Mouse (Mus musculus) erythroid progenitor cell, adult 5-6 weeks (primary cell): ENCODE results near the gene Ucp2. TPM values are rescaled to one million over a fixed set of nuclear protein-coding genes. Genes with fewer than 3 reads are reported as not detected.

ENCODE experiments used
- ATAC-seq: replicated peaks from 2 replicates; pipeline ENCODE4 v1.8.0; 2016; ENCODE audit warnings: moderate number of reproducible peaks, mild to moderate bottlenecking, moderate TSS enrichment, inconsistent platforms; ENCODE audit not compliant: poor library complexity, low FRiP score, severe bottlenecking
- total RNA-seq, 2 experiments: library from RNA; stranded (forward) in 1 of 2; stranded (reverse) in 1 of 2; fragments of 150-400 nt in 1 of 2; fragments of 186-747, 209-891 nt in 1 of 2; gene quantifications; 2 replicates each; pipeline versions ENCODE4 v1.2.3 to v1.2.4; 2015 to 2017; ENCODE audit warnings: low replicate concordance in 2 of 2

Ucp2 gene
- total RNA-seq (2015; ENCODE audit: low replicate concordance) (753 and 755 TPM in 2 replicates), total RNA-seq (2017; ENCODE audit: low replicate concordance) (595 and 716 TPM in 2 replicates)

DNA sequence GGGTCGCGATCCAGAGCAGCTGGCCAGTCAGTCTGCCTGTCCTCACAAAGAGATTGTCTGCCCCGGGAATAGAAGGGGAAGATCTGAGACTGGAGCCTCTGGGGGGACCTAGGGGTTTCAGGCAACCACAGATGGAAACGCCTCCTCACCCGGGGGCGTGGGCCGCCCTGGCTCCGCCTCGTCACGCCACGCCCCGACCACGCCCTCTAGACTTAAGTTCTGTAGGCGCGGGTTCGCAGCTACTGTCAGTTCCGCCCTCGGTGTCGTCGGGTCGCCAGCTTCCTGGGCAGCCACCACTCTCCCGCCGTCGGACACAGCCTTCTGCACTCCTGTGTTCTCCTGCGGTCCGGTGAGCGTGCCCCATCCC is at the start of gene Ucp2:
Gene Ucp2, plus strand, starts transcription at position 221 of the 367 bp plus-strand sequence.
- peak; percentile 77 for ATAC-seq

DNA sequence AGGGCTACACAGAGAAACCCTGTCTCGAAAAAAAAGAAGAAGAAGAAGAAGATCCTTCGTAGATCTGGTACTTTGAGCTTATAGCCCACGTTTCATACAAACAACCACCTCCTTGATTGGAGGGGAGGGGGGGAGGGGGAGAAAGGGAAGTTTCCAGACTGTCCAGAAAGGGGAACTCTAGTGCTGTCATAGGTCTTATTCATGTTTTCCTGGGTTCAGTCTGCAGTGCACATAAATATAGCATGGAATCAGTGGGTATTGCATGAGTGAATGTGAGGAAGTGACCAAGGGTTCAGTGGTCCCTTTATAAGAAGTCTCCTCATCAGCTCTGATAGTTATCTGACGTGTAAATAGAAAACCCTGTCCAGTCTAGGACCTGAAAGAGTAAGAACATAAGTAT is 49.4 kb upstream of the Ucp2 start:
- ATAC-seq: no peak

DNA sequence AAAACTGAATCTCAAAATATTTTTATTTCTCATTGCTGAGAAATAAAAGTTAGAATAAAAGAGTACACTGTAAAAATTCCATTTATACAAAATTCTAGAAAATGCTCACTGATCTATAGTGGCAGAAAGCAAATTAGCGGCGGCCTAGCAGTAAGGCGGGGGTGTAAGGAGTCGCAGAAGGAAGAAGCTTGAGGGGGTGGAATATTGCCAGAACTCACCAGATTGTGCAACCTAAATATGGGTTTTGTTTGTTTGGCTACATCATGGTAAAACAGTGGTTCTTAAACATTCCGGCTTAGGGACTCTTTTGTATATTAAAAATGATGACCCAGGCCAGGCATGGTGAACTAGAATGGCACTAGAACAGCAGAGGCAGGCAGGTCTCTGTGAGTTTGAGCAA is 46.9 kb upstream of the Ucp2 start:
- ATAC-seq: no peak

DNA sequence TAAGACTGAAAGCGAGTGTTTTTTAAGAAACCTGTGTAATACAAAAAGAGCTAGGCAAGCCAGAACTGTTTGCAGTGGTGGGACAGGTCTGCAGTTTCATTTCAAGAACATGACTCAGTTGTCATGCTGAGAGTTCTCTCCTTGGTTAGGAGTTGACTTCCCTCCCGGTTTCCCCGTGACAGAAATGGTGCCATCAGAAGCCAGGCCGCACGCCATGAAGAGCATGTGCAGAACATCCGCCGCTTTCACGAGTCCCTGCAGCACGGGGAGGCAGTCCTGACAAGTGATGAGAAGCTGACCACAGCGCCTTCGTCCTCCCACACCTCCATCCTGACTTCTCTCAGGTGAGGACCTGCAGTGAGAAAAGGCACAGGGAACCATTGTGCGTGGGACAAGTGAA is 44.6 kb upstream of the Ucp2 start:
- no peak for ATAC-seq

DNA sequence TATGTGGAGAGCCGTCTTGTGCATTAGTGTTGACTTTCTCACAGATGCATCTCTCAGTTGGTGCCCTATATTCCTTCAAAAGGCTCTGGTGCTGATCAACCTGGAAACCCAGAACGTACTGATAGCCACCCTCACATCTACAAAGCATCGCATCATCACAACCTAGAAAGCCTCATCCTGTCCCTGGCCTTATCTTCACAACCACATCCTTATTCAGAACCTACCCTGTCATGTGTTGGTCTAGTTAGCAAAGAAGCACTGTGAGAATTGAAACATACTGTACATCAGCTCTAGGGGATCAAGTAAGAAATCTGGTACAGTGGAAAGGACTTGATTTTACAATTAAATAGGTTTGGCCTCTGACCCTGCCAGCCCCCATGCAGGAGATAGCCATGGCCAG is 44.2 kb upstream of the Ucp2 start:
- ATAC-seq: no peak

DNA sequence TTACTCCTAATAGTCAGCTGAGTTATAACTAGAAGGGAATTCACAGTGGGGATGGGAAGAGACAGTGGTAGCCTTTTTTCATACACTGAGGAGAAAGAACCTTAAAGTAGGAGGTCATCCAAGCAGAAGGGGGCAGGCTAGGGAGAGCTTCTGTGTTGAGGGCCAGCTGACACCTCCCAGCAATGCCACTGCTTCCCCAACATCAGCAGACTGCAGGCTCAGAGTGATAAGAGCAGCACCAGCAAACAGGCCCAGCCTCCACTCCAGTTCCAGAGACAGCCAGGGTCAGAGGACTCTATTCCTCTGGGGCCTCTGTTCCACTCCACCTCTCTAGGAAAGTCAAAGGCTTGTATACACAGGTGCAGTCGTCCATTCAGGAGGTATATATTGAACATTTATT is 35.0 kb upstream of the Ucp2 start:
- ATAC-seq: peak; percentile 90

DNA sequence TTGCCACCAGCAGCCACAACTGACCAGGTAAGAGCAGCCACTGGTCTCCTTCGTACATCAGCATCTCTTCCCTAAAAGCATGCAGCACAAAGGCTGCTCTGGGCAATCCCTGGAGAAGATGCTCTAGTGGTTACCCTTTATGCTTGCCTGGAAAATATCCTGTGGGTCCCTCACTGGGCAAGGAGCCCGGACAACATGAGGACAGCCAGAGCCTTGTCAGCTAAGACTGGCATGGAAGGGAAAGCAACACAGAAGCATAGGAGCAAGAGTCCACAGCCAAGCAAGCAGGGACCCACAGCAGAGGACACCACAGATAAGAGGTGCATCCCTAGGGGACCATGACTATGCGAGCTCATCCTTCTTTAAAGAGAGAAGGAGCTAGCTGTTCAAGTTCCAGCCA is 33.3 kb upstream of the Ucp2 start:
- ATAC-seq: no peak

DNA sequence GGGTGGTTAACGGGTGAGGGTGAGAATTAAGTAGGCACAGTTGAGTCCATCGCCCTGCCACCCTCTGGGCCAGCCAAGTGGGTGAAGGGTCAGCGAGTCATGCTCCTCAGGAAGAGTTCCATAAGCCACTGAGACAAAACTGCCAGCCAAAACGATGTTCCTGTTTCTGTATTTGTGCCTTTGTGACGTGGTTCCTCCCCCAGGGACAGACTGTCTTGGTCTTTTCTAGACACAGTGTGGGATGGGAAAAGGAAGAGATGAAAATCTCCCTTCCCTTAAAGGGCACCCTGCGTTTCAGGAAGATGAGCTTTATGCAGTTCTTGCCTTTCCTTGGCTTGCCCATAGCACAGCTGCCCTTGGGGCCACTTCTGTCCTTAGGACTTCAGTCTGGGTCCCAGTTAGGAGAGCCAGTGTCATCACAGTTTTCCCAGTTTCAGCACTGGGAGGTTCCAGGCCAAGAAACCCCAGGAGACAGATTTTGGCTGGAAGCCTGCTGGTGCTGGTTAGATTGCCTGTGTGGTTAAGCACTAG is 31.5 kb upstream of the Ucp2 start:
- ATAC-seq: no peak

DNA sequence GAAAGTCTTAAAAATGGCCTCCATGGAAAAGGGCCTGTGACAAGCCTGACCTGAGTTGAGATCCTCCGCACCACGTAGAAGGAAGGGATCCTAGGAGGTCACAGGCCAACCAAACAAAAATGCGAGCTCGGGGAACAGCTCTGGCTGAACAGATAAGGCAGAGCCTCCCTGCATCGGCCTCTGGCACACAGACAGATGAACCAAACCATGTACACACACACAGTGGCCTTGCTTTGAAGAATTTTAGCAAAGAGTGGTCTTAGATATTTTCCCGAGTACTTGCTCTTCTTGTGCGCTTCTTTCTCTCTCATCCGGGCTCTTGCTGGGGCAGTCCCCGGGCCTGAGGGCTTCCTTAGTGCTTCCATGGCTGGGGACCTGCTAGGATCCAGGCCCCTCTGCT is 29.9 kb upstream of the Ucp2 start:
- peak; percentile 53 for ATAC-seq

DNA sequence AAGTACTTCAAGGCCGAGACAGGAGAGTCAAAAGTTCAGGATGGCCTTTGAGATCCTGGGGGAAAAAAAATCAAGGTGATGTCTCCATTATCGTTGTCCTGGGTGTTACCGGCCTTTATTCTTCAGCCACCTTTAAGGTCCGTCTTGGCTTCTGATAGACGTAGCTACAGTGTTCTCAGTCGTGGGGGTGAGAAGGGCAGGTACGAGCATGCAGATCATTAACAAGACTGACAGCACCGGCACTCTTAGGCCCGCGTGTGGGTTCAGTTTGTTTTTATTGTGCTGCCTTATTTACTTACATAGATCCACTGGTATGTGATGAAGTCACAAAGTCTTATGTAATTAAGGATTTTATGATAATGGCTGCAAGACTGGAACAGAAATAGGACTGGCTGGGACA is 29.4 kb upstream of the Ucp2 start:
- no peak for ATAC-seq

DNA sequence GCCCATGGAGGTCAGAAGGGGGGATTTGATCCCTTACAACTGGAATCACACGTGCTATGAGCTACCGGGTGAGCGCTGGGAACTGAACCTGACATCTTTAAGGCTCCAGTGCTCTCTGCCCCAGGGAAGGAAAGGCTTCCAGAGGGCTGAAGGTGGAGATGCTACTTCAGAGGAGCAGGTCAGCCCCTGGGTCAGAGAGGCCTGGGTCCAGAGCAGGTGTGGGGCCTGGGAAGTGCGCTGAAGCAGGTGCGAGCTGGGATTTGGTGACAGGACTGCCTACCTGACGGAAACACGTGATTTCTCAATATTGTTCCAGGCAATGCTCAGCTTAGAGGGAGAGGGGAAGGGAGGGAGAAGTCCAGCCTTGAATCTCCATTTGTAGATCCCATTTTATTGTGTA is 28.9 kb upstream of the Ucp2 start:
- ATAC-seq: no peak

DNA sequence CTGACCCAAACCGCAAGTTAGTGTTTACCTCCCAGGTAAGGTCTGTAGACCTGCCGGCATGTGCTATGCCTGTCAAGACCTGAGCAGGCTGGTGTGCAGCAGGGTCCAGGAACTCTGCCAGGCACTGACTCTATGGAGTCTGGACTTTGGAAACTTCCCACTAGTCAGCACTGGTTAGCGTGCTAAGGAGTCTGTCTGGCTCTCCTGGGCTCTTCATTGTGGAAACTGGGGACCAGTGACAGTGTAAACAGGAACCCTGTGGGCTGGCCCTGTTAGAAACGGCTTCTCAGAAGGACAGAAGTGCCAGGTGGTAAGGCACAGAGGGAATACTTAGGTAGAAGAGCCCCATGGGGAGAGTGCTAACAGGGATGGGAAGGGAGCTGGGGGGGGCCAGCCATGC is 27.9 kb upstream of the Ucp2 start:
- no peak for ATAC-seq

DNA sequence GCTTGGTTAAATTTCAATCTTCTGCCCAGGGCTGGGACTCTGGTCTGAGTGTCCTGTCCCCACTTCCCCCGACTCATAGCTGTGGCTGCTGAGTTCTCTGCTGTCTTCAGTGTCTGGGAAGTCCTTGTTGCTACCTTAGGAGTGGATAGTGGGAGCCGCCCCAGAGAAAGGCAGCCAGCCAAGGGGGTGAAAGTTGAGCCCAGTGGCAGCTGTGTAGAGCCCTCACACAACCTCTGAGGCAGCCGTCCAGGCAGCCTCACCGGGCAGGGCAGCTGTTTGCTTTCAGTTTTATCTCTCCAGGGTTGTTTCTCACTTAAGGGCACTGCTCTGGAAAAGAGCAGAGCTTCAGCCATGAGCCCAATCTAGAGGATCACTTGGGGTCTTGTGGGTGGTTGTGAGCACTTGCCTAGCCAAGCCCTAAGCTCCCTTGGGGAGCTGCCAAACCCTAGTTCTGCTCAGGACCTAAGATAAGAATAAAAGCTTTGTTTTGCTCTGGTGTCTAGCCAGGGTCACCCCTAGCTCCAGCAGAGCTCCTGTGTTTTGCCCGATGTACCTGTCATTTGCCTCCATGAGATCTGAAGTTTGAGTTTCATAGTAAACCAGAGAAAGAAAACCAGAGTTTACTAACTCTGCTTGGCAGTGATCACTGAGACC is 27.4 kb upstream of the Ucp2 start:
- peak; percentile 37 for ATAC-seq

DNA sequence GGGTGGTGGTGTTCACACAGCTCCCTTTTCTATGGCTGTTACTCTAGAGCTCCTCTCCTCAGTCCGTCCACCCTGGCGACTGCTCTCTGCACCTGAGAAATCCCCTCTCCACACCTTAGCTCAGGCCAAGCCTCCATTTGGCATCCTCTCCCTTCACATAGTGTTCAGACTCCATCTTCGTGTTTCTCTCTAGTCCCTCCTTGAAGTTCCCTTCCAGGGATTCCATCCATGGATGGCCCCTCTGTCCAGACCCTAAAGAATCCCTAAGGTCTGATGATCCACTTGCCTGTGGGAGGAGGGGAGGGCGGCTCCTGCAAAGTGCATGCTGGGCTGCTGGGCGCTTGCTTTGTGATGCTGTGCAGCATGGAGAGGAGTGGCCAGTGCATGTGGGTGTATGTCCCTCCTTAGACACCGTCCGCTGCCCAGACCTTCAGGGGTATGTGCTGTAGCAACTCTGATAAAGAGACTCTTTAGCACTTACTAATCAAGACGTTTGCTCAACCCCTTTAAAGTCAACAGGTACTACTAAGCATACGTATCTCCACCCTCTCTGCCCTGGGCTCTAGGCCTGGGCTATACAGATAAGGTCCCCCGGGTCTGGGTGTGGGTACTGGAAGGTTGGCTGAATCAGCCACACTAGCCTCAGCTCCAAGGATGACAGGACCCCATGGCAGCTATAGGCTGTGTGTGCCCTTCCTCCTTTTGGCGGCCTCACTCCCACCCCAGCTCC is 26.2 kb upstream of the Ucp2 start:
- peak; percentile 74 for ATAC-seq

DNA sequence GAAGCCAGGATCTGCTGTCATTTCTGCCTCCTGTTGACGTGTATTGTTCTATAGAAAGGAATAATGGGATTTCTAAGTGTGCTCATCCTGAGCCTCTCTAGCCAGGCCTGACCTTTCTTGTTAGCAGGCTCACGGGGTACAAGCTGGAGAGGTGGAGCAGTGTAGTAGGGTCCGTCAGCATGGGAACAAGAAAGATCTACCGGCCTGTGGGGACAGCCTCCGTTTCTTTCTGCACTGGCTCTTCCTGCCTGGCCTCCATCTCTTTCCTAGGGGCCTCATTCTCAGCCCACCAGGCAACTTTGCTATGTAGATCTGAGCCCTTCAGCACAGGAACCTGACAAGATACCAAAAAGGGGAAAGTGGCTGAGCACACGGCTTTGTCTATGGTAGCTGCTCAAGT is 24.4 kb upstream of the Ucp2 start:
- ATAC-seq: no peak

DNA sequence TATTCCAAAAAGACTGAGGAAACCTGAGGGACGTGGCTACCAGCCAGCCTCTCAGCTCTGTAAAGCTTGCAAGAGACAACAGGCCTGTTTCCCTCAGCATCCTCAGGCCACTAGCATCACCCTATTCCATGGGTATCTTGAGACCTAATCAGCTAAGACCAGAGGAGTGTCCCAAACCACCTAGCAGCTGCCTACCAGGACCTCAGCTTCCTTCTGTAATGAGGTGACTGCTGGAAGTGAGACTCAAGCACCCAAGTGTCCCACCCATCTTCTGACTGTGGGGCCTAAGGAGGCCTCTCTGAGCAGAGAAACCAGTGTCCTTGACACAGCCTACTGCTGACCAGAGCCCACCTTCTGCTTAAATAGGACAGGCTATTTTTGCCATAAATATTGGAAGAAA is 23.6 kb upstream of the Ucp2 start:
- no peak for ATAC-seq

DNA sequence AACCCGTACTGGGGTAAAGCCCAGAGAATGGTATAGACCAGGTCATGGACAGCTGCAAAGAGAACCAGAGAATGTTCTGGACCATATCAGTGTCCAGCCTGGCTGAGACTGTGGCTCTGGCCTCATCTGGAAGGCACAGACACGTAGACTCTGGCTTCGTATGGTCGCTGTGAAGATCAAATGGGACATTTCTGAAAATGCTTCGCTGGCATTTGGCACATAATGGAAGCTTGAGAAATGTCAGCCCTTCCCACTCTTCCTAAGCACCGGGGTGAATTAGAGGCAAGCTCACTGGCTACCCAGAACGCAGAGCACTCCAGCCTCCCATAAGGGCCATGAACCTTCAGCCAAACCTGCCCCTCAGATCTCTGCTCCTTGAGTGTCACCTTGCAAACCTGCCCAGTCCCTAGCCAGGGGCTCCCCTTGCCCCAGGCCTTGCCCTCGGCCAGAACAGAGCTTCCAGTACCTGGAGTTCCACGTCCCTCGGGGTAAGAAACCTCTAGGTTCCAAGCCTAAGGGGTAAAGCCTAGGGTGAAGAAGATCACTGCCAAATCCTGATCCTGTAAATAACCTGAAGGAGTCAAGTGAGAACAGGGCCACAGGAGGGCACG is 22.2 kb upstream of the Ucp2 start:
- no peak for ATAC-seq

DNA sequence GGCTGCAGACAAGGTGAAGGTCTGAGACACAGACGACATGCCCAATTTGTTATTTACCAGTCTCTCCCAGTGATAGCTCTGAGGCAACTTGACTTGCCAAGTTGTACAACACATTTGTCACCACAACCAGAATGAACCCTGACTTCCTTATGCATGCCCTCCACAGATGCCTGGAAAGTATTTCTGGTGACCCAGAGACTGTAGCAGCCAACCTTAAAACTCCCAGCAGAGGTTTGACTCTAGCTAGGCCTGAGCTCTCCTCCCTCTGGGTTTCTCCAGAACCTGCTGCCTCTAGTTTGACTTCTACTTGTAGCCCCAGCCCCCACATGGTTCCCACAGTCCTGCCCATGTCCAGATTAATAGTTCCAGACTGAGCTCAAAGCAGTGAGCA is 21.7 kb upstream of the Ucp2 start:
- ATAC-seq: no peak

DNA sequence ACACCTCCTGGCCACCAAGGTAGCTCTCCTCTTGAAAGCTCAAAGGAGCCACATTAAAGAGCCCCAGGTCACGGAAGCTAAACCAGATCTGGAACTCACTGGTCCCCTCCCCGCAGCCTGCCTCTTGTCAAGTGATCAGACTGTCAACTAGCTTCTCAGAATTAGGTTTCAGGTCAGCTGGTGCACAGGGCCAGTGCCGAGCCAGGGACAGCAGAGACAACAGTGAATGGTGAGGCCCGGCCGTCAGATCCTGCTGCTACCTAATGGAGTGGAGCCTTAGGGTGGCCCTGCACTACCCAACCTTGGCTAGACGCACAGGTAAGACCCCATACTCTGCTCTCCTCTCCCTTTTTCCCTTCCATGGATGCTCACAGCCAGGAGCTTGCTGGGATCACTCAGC is 20.4 kb upstream of the Ucp2 start, which contains the start of gene Ucp3:
Gene Ucp3, plus strand, starts transcription at position 214 of the 400 bp plus-strand sequence.
- ATAC-seq: no peak

DNA sequence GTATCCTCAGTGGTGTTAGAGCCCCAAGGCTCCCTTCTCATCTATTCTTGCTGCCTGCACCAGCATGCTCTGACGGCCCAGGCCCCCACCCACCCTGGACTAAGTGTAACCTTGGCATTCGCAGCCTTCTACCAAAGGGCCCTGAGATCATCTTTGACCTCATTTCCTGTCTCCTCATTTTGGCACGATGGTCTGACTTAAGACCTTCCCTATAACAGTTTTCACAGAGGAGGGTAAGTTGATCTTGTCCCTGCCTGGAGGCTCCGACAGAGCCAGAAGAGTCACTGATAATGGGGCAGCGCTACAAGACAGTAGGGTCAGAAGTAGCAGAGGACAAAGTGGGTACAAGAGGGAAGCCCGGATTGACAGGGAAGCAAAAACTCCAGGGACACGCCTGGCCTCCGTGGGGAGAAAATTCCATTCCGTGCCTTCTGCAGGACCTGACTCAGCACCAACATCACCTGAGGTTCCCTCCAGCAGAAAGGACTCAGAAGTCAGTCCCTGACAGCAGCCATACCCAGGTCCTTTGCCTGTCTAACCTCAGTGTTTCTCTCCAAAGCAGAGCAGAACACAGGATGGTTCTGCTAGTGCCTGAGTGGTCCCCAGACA is 19.2 kb upstream of the Ucp2 start:
- no peak for ATAC-seq

DNA sequence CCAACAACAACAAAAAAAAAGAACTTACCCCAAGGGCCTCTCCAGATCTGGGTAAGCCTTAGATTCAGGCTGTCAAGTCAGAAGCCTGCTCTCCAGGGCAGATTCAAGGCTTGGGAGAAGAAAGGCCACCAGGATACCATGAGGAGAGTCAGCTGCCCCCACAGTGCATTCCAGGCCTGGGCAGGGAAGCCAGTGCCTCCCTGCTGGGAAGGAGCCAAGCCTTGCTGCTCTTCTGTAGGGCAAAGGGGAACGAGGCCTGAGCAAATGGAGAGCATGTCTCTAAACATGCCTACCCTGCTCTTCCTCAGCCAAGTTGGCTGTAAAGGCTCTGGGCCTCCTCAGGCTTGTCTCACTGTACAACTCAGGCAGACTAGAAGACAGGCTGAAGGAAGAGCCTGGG is 18.5 kb upstream of the Ucp2 start:
- ATAC-seq: 0 out of 2 replicates have a peak, but pooled peaks have one; percentile 17
